Mouse (Mus musculus) limb, embryonic 11.5 days (tissue): ENCODE measurements around the gene Eef1akmt4. TPM values are rescaled to one million over a fixed set of nuclear protein-coding genes. Genes with fewer than 3 reads are reported as not detected.
A peak's percentile ranks its signal among the peaks of the same experiment; 100 is the strongest.

Experiments
- ATAC-seq: fragments of 200-750 bp; cut with Nextera tagmentation; 2 replicates; pipeline ENCODE4 v1.8.0; 2017; ENCODE audit warnings: low read depth; ENCODE audit not compliant: insufficient number of reproducible peaks, low FRiP score, low TSS enrichment
- DNase-seq: peaks from one replicate; pipeline ENCODE4 v3.0.0-alpha.2; 2015; ENCODE audit warnings: low spot score
- H3K27ac ChIP-seq: fragments of 300-500 bp; sonication (generic); replicated peaks from 2 replicates; pipeline ENCODE4 v1.5.1; 2014; ENCODE audit warnings: low read depth, mild to moderate bottlenecking, low read length
- H3K27me3 ChIP-seq: fragments of 300-500 bp; sonication (generic); 2 replicates; pipeline ENCODE4 v1.6.1; 2014; ENCODE audit warnings: mild to moderate bottlenecking, low read length, mixed read lengths; ENCODE audit not compliant: control insufficient read depth, insufficient read depth
- H3K36me3 ChIP-seq: fragments of 300-500 bp; sonication (generic); 2 replicates; pipeline ENCODE4 v1.6.1; 2014; ENCODE audit warnings: mild to moderate bottlenecking, low read length, moderate library complexity, mixed read lengths; ENCODE audit not compliant: control insufficient read depth, insufficient read depth
- H3K4me1 ChIP-seq: fragments of 300-500 bp; sonication (generic); 2 replicates; pipeline ENCODE4 v1.6.1; 2014; ENCODE audit warnings: low read length, mixed read lengths; ENCODE audit not compliant: control insufficient read depth, insufficient read depth
- H3K4me2 ChIP-seq: fragments of 300-500 bp; sonication (generic); 2 replicates; pipeline ENCODE4 v1.6.1; 2014; ENCODE audit warnings: low read depth, mild to moderate bottlenecking, moderate library complexity; ENCODE audit not compliant: severe bottlenecking
- H3K4me3 ChIP-seq: fragments of 300-500 bp; sonication (generic); 2 replicates; pipeline ENCODE4 v1.5.1; 2014; ENCODE audit warnings: low read depth, low read length
- H3K9ac ChIP-seq: fragments of 300-500 bp; sonication (generic); 2 replicates; pipeline ENCODE4 v1.6.1; 2014; ENCODE audit warnings: mild to moderate bottlenecking, low read length
- H3K9me3 ChIP-seq: fragments of 300-500 bp; sonication (generic); 2 replicates; pipeline ENCODE4 v1.6.1; 2016; ENCODE audit warnings: low read length; ENCODE audit not compliant: control insufficient read depth
- WGBS: fragments of 180-500 bp; shearing (Covaris S2); extraction: QIAGEN DNeasy Blood & Tissue Kit; methylation state at CpG from one replicate; pipeline ENCODE4 v1.1.7; 2014; 5-methylcytosine and 5-hydroxymethylcytosine counted together
- polyA plus RNA-seq: library from polyadenylated mRNA; unstranded; fragments of >200 nt; fragmentation: Nextera tagmentation; extraction: Ambion mirVana; gene quantifications from 2 replicates; pipeline ENCODE4 v1.2.1, GENCODE M21; 2014

Eef1akmt4 gene
- polyA plus RNA-seq, 1 experiment from 2014 or later: 42.1 TPM

DNA sequence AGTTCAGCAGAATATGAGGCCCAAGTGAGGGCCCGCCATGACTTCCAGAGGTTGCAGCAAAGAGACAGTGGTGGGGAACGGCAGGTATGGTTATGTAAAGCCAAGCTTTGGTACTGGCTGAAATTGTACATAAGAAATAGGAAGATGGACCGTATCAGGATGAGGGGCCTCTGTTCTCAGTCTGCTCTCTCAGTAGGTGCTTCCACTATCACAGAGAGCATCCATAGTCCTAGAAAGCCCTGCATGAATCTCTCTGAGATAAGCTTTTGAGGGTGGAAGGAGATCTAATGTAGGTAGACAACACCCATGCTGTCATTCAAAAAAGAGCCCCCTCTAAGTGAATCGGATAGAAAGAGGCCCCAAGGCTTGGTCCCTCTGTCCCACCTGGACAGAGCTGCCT, 15.7 kb upstream of the Eef1akmt4 start:
- no peak for DNase-seq
- no peak for ATAC-seq
- Histone ChIP-seq H3K4me1 (peaks cover 7% of the 10 kb centered on the region; the same call in 1 of the 2 replicates), H3K9ac (no peak overlapping the region), H3K4me3 (no peak overlapping the region), H3K27ac (no peak overlapping the region), H3K36me3 (no peaks in the 10 kb centered on the region), H3K9me3 (no peaks in the 10 kb centered on the region), H3K4me2 (no peak overlapping the region), H3K27me3 (peaks cover 22% of the 10 kb centered on the region)
- WGBS: 81% methylated on average over 4 of the region's 4 CpGs

DNA sequence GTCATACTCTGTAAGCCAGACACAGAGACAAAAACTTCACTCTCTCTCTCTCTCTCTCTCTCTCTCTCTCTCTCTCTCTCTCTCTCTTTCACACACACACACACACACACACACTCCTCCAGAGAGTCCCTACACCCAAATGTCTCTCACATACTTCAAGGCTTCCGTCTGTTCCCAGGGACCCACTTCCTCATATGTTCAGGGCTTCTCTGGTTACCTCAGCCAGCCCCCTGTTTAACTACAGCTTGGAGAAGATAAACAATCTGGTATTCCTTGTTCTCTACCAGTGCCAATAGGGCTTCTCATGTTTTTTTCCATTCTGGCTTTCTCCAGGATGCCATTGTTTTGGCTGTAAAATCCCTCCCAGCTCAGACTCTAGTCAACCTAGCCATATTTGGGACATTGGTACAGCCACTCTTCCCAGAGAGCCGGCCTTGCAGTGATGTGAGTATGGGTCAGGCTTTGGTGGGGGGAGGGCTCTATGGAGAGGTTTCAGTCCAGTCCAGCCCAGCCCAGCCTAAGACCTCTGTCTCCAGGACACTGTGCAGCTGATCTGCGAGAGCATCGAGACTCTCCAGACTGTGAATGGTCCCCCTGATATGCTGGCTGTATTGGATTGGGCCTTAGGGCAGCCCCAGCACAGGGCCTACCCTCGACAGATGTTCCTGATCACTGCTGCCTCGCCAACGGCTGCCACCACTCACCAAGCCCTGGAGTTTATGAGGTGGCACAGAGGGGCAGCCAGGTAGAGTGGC, 14.5 kb upstream of the Eef1akmt4 start:
- Histone ChIP-seq H3K4me1 (no peaks in the 10 kb centered on the region), H3K27me3 (peaks cover 11% of the 10 kb centered on the region), H3K4me3 (no peak overlapping the region), H3K4me2 (no peak overlapping the region), H3K9me3 (no peaks in the 10 kb centered on the region), H3K27ac (no peak overlapping the region), H3K9ac (no peak overlapping the region), H3K36me3 (no peaks in the 10 kb centered on the region)
- no peak for ATAC-seq
- WGBS: 53% methylated on average over 7 of the region's 7 CpGs
- DNase-seq: no peak

DNA sequence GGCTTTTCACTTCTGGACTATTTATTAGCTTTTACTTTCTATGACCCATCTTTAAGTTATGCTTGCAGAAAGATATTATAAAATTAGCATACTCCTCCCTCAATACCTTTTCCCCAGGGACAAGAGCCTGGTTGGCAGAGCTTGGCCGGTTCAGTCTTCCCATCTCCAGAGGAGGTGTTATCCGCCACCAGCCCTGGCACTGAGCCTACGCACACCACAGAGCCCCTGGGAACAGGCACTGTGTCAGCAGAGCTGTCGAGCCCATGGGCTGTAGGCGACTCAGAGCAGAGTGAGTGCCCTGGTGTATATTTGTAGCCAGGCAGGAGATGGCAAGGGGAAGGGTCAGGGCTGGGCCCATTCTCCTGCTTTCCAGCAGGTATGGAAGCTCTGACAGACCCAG, 10.9 kb upstream of the Eef1akmt4 start:
- H3K4me2 ChIP-seq: no peak overlapping the region
- no peaks in the 10 kb centered on the region for H3K27me3 ChIP-seq
- H3K4me3 ChIP-seq: no peak overlapping the region
- no peak overlapping the region for H3K27ac ChIP-seq
- DNase-seq (no peak), ATAC-seq (no peak)
- H3K4me1 ChIP-seq: no peaks in the 10 kb centered on the region
- no peaks in the 10 kb centered on the region for H3K9me3 ChIP-seq
- H3K9ac ChIP-seq: no peak overlapping the region
- WGBS: 81% methylated on average over 5 of the region's 5 CpGs
- no peaks in the 10 kb centered on the region for H3K36me3 ChIP-seq

DNA sequence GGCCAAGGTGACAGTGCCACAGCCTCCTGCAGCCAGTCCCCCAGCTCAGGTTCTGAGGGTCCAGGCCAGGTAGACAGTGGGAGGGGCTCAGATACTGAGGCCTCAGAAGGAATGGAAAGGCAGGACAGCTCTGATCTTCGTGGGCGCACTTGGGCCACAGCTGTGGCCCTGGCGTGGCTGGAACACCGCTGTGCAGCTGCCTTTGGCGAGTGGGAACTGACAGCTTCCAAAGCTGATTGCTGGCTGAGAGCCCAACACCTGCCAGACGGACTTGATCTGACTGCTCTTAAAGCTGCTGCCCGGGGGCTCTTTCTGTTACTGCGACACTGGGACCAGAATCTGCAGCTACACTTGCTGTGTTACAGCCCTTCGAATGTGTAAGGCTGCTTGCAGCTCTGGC, 6.7 kb upstream of the Eef1akmt4 start:
- Histone ChIP-seq H3K4me1 (peaks cover 2% of the 10 kb centered on the region; the same call in 1 of the 2 replicates), H3K4me2 (no peak overlapping the region), H3K9me3 (no peaks in the 10 kb centered on the region), H3K9ac (no peak overlapping the region), H3K36me3 (peaks cover 8% of the 10 kb centered on the region; the same call in 1 of the 2 replicates), H3K27me3 (no peaks in the 10 kb centered on the region), H3K27ac (no peak overlapping the region), H3K4me3 (no peak overlapping the region)
- DNase-seq: no peak
- WGBS: 87% methylated on average over 9 of the region's 9 CpGs
- no peak for ATAC-seq

DNA sequence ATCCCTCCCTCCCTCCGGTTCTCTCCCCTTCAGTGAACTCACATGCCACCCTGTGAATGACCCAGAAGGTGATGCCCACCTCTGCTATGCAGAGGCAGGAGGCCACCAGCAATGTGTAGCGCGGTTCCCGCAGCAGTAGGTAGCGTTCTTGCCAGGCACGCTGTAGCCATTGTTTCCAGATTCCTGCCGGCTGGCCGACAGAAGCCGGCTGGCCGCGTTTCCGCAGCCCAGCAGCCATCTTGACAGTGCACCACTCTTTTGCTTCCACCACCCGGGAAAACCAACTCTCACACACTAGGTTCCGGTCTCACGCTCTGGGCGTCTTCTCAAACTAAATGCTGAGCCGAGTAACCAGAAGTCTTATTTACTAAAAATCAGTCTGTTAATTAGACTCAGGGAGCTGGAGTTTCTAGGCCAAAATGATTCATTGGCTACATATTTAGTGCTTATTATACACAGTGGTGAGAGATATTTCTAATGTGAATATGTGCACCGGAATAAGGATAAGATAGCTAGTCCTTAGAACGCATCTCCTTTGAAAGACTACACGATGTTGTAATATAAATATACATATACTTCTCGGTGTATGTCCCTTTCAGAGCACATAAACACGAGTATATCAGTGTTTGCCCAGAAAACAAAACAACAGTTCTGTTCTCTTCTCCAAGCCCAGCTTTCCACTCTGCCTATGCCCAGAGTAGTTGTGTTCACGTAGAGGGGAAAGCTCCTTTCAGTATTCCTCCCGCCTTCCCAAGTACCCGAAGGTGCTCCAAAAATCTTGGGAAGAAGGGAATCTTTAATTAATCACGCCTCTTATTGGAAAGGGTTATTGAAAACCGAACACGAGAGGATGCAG, 664 bp upstream of the Eef1akmt4 start:
- peak overlapping the region; percentile 87 for H3K4me2 ChIP-seq

DNA sequence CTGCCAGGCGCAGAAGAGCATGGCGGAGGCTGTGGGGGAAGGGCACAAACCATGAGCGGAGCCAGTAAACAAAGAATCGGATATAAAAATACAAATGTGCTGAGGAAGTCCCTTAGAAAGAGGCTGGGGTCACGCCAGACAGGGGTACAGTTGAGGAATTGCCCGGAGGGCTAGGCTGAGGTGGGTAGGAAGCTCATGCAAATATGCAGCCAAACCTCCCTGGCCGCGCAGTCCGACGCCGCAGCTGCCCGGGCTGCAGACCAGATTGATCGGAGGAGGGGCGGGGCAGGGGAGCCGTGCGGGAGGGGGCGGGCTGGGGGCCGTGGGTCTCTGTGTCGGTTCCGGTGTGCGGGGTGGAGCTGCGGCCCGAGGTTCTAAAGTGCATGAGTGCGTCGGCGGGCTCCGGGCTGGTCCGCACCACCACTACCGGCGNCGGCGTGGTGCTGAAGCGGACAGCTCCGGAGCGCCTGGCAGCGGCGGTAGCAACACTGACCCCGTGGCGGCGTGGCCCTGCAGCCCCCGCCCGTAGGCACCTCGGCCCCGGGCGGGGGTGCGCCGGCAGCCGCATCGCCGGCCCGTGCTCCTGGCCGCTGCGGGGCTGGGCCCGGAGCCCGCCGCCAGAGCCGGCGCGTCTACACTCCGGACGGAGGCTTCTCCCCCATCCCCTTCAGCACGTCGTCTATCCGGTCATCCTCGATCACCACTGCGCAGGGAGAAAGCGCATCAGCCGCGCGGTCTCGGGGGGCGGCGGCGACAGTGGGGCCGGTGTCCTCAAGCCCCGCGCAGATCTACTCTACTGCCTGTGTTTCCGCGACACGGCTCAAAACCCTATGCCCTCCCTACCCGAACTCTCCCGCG, 8.4 kb downstream of the Eef1akmt4 start:
- Histone ChIP-seq H3K9ac (no peak overlapping the region; the same call in 1 of the 2 replicates), H3K4me2 (peak overlapping the region; percentile 99), H3K27ac (no peak overlapping the region), H3K9me3 (no peaks in the 10 kb centered on the region), H3K4me3 (peak overlapping the region; percentile 72), H3K27me3 (peaks cover 23% of the 10 kb centered on the region), H3K36me3 (no peaks in the 10 kb centered on the region), H3K4me1 (peaks cover 16% of the 10 kb centered on the region)
- WGBS: 2% methylated on average over 82 of the region's 83 CpGs
- ATAC-seq (peak; percentile 48; the same call in 1 of the 2 replicates), DNase-seq (peak; percentile 70)

More for the DNA sequence above, 664 bp upstream of the Eef1akmt4 start:
- under 1% methylated on average over 28 of the region's 28 CpGs for WGBS
- no peaks in the 10 kb centered on the region for H3K27me3 ChIP-seq
- no peaks in the 10 kb centered on the region for H3K9me3 ChIP-seq
- H3K27ac ChIP-seq: peak overlapping the region; percentile 60; the same call in 1 of the 2 replicates
- DNase-seq: peak; percentile 89
- H3K36me3 ChIP-seq: peaks cover 8% of the 10 kb centered on the region; the same call in 1 of the 2 replicates
- H3K9ac ChIP-seq: peak overlapping the region; percentile 88
- H3K4me1 ChIP-seq: peaks cover 3% of the 10 kb centered on the region; the same call in 1 of the 2 replicates
- peak; percentile 56; the same call in 1 of the 2 replicates for ATAC-seq
- H3K4me3 ChIP-seq: peak overlapping the region; percentile 68

DNA sequence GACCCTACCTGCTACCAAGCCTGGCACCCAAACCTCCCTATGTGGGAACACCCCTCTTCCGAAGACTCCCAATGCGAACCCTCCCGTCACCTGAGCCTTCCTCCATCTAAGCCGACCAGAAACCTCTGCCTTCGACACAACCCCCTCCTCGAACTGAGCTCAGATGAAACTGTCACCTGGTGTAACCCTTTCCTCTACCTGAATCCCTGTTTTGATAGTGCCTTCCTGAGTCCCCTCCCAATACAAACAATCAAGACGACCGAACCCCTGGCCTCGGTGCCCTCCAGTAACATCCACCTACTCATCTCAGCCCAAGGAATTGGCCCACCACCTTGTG, 9.0 kb downstream of the Eef1akmt4 start:
- Histone ChIP-seq H3K4me2 (peak overlapping the region; percentile 99), H3K36me3 (no peaks in the 10 kb centered on the region), H3K4me3 (peak overlapping the region; percentile 72), H3K27ac (no peak overlapping the region), H3K4me1 (peaks cover 16% of the 10 kb centered on the region), H3K27me3 (peaks cover 23% of the 10 kb centered on the region), H3K9me3 (no peaks in the 10 kb centered on the region), H3K9ac (no peak overlapping the region; the same call in 1 of the 2 replicates)
- WGBS: under 1% methylated on average over 9 of the region's 9 CpGs
- DNase-seq (no peak), ATAC-seq (0 out of 2 replicates have a peak, but pooled peaks have one; percentile 10)
